Comparison of ENCODE assay signal across 10 mouse cellular contexts in genomic region chr19:4492526-4493296, GRCm38 (mm10). TPM values are rescaled to one million over a fixed set of nuclear protein-coding genes. Genes with fewer than 3 reads are reported as not detected.
DNase-seq lines count a peak whose midpoint lies in the region; ATAC-seq lines count a peak whose summit lies in the region.
"Had no signal": no experiment of that assay in that cellular context is flagged by ENCODE, and none has a peak within 500 bp of the region (broad histone marks: within the 10 kb centered on the region; RNA-seq: fewer than 3 reads in every experiment).

No protein-coding gene starts in this region.

- no peak overlapping the region for H3K9ac ChIP-seq in forebrain, embryonic 15.5 days (replicated peaks)
- H3K9ac ChIP-seq: limb, embryonic 12.5 days had no signal

- no peak overlapping the region for H3K4me2 ChIP-seq in forebrain, embryonic 15.5 days (replicated peaks)
- H3K4me2 ChIP-seq: limb, embryonic 12.5 days had no signal

- WGBS in embryonic facial prominence, embryonic 10.5 days: 64% methylated on average over 9 of the region's 9 CpGs
- 56% methylated on average over 9 of the region's 9 CpGs for WGBS in forebrain, embryonic 15.5 days

- no peaks in the 10 kb centered on the region for H3K27me3 ChIP-seq in embryonic facial prominence, embryonic 10.5 days (replicated peaks; ENCODE audit: low read depth, poor library complexity, severe bottlenecking)
- H3K27me3 ChIP-seq in forebrain, embryonic 15.5 days: no peaks in the 10 kb centered on the region
- H3K27me3 ChIP-seq: limb, embryonic 12.5 days had no signal

- peak; percentile 55 to 61 for DNase-seq in layer of hippocampus, postnatal 10 days (ENCODE audit: low spot score in 2 of 2)
- no peak for DNase-seq in layer of hippocampus, adult 9-10 months (ENCODE audit: low spot score)
- DNase-seq in adrenal gland, adult (ENCODE audit: inconsistent age in 2 of 2, low spot score in 1 of 2): peak; percentile 93 to 96
- DNase-seq in embryonic facial prominence, embryonic 10.5 days (ENCODE audit: low spot score): no peak
- peak; percentile 83 to 91 for DNase-seq in kidney, postnatal 36 days
- no peak for DNase-seq in B cell, adult 2 months
- DNase-seq in layer of hippocampus, adult 11-12 months (ENCODE audit: low spot score): no peak

- peak overlapping the region; percentile 31; the same call in 1 of the 2 replicates for H3K27ac ChIP-seq in embryonic facial prominence, embryonic 10.5 days (replicated peaks)
- H3K27ac ChIP-seq in forebrain, embryonic 15.5 days (replicated peaks): no peak overlapping the region
- H3K27ac ChIP-seq: limb, embryonic 12.5 days had no signal

- H3K36me3 ChIP-seq in embryonic facial prominence, embryonic 10.5 days (replicated peaks): no peaks in the 10 kb centered on the region
- no peaks in the 10 kb centered on the region for H3K36me3 ChIP-seq in forebrain, embryonic 15.5 days
- H3K36me3 ChIP-seq: limb, embryonic 12.5 days had no signal

- no peaks in the 10 kb centered on the region for H3K9me3 ChIP-seq in embryonic facial prominence, embryonic 10.5 days
- H3K9me3 ChIP-seq in forebrain, embryonic 15.5 days: no peaks in the 10 kb centered on the region
- H3K9me3 ChIP-seq: limb, embryonic 12.5 days had no signal

- H3K4me3 ChIP-seq in embryonic facial prominence, embryonic 10.5 days: no peak overlapping the region
- no peak overlapping the region for H3K4me3 ChIP-seq in forebrain, embryonic 15.5 days
- H3K4me3 ChIP-seq: limb, embryonic 12.5 days had no signal

- peaks cover 30% of the 10 kb centered on the region for H3K4me1 ChIP-seq in embryonic facial prominence, embryonic 10.5 days
- 0 out of 2 replicates have a peak, but pooled peaks cover 2% of the 10 kb centered on the region for H3K4me1 ChIP-seq in forebrain, embryonic 15.5 days

- ATAC-seq in forebrain, embryonic 15.5 days (replicated peaks): no peak

RNA-seq across cellular contexts. Expression of gene 2010003K11Rik, which starts 5.7 kb away (rescaled TPM):
- not detected for total RNA-seq in layer of hippocampus, postnatal 10 days (2021)
- not detected in 2 replicates for polyA plus RNA-seq in embryonic facial prominence, embryonic 10.5 days (2016; fragmentation: Nextera tagmentation; extraction: Ambion mirVana)
- polyA plus RNA-seq in forebrain, embryonic 15.5 days (2015; fragmentation: Nextera tagmentation; extraction: Ambion mirVana): not detected in 2 replicates
- total RNA-seq: neutrophil, adult 5-6 weeks had no signal
- polyA plus RNA-seq: limb, embryonic 12.5 days had no signal

RNA-seq across cellular contexts. Expression of gene Syt12, which starts 15.5 kb away (rescaled TPM):
- total RNA-seq in layer of hippocampus, postnatal 10 days (2021): 10 to 100 TPM; 21.4 to 21.5 TPM
- polyA plus RNA-seq in embryonic facial prominence, embryonic 10.5 days (2016; fragmentation: Nextera tagmentation; extraction: Ambion mirVana): 2.6 and 2.8 TPM in 2 replicates
- 1.5 and 1.8 TPM in 2 replicates for polyA plus RNA-seq in forebrain, embryonic 15.5 days (2015; fragmentation: Nextera tagmentation; extraction: Ambion mirVana)
- total RNA-seq: neutrophil, adult 5-6 weeks had no signal

RNA-seq across cellular contexts. Expression of gene Pcx, which starts 17.6 kb away (rescaled TPM):
- total RNA-seq in layer of hippocampus, postnatal 10 days (2021): 10 to 100 TPM; 39.4 to 47.9 TPM
- 24.1 and 26.8 TPM in 2 replicates for polyA plus RNA-seq in embryonic facial prominence, embryonic 10.5 days (2016; fragmentation: Nextera tagmentation; extraction: Ambion mirVana)
- 26.8 and 28.4 TPM in 2 replicates for polyA plus RNA-seq in forebrain, embryonic 15.5 days (2015; fragmentation: Nextera tagmentation; extraction: Ambion mirVana)

RNA-seq across cellular contexts. Expression of gene Rhod, which starts 53.5 kb away (rescaled TPM):
- 1 to 10 TPM; 2.2 to 2.3 TPM for total RNA-seq in layer of hippocampus, postnatal 10 days (2021)
- polyA plus RNA-seq in embryonic facial prominence, embryonic 10.5 days (2016; fragmentation: Nextera tagmentation; extraction: Ambion mirVana): 31.5 and 31.8 TPM in 2 replicates
- polyA plus RNA-seq in forebrain, embryonic 15.5 days (2015; fragmentation: Nextera tagmentation; extraction: Ambion mirVana): 5.1 and 5.6 TPM in 2 replicates
- total RNA-seq: neutrophil, adult 5-6 weeks had no signal

Comparison
In these comparisons a context has a peak if more than half of its experiments do, and no peak if none do; other contexts are left out.
1. DNase-seq: peak in layer of hippocampus, postnatal 10 days (2 of 2), adrenal gland, adult (2 of 2) and kidney, postnatal 36 days (2 of 2); none in layer of hippocampus, adult 9-10 months (single experiment), embryonic facial prominence, embryonic 10.5 days (single experiment), B cell, adult 2 months (0 of 2) and layer of hippocampus, adult 11-12 months (single experiment).